Comparison of ENCODE assay signal across 8 mouse cellular contexts in genomic region chr3:41408821-41409737, GRCm38 (mm10).
DNase-seq lines count a peak whose midpoint lies in the region; ATAC-seq and TF ChIP-seq lines count a peak whose summit lies in the region.

No protein-coding gene starts in this region.

- no peaks in the 10 kb centered on the region for H3K27me3 ChIP-seq in forebrain, postnatal 0 days (ENCODE audit: insufficient read depth, low read length)
- H3K27me3 ChIP-seq in splenic B cell, adult 2 months (ENCODE audit: control insufficient read depth, insufficient read depth, low read length, poor library complexity, severe bottlenecking), result no peaks in the 10 kb centered on the region

- ATAC-seq in forebrain, postnatal 0 days, result peak; percentile 88

- H3K36me3 ChIP-seq in forebrain, postnatal 0 days (ENCODE audit: insufficient read depth), result no peaks in the 10 kb centered on the region
- no peaks in the 10 kb centered on the region for H3K36me3 ChIP-seq in splenic B cell, adult 2 months (ENCODE audit: control insufficient read depth, insufficient read depth, low read length, poor library complexity, severe bottlenecking)

- peak overlapping the region; percentile 50 for H3K27ac ChIP-seq in forebrain, postnatal 0 days (ENCODE audit: low read depth, low read length)

- WGBS in forebrain, postnatal 0 days, result 2% methylated on average over 15 of the region's 15 CpGs

- H3K9me3 ChIP-seq in forebrain, postnatal 0 days (ENCODE audit: low read length), result no peaks in the 10 kb centered on the region

- peak overlapping the region; percentile 44 for H3K4me3 ChIP-seq in forebrain, postnatal 0 days (ENCODE audit: low read depth, low read length)

- DNase-seq in embryo, embryonic 10 days (ENCODE audit: low spot score), result peak; percentile 21
- DNase-seq in embryo, embryonic 11 days, result no peak
- peak; percentile 50 for DNase-seq in T-cell, adult 2 months (ENCODE audit: low spot score)
- DNase-seq in forebrain, postnatal 0 days, result peak; percentile 69
- DNase-seq in kidney, adult 11 months, result peak; percentile 20
- DNase-seq in lung, postnatal 14 days, result peak; percentile 13
- DNase-seq in splenic B cell, adult 2 months (ENCODE audit: low read depth, low spot score), result peak; percentile 38
- DNase-seq in gastrocnemius, adult 8-10 months (ENCODE audit: low spot score in 2 of 2), result no peak

- H3K4me2 ChIP-seq in forebrain, postnatal 0 days (ENCODE audit: low read depth), result peak overlapping the region; percentile 72

- no peaks in the 10 kb centered on the region for H3K4me1 ChIP-seq in forebrain, postnatal 0 days (ENCODE audit: insufficient read depth)

- H3K9ac ChIP-seq in forebrain, postnatal 0 days, result peak overlapping the region; percentile 52

- peak; percentile 19 for TF ChIP-seq CTCF in forebrain, postnatal 0 days (IDR thresholded peaks at IDR 0.05; ENCODE audit: low read depth)

Comparison
In these comparisons a context has a peak if more than half of its experiments do, and no peak if none do; other contexts are left out.
1. DNase-seq: peak in embryo, embryonic 10 days (single experiment), T-cell, adult 2 months (single experiment), forebrain, postnatal 0 days (single experiment), kidney, adult 11 months (single experiment), lung, postnatal 14 days (single experiment) and splenic B cell, adult 2 months (single experiment); none in embryo, embryonic 11 days (single experiment) and gastrocnemius, adult 8-10 months (0 of 2).